Mouse (Mus musculus) MEL (cell line): ENCODE results near the gene Mms19. TPM values are rescaled to one million over a fixed set of nuclear protein-coding genes. Genes with fewer than 3 reads are reported as not detected.

Experiments
- DNase-seq: peaks from one replicate; pipeline ENCODE4 v3.0.0; 2011; ENCODE audit warnings: low read depth, low spot score
- H3K27ac ChIP-seq: 2 replicates; pipeline ENCODE4 v1.5.1; 2012; ENCODE audit warnings: low read depth, mild to moderate bottlenecking, control low read depth, low read length, moderate library complexity; ENCODE audit not compliant: control insufficient read depth
- H3K27me3 ChIP-seq, 2 experiments: fragments of 150-350 bp in 1 of 2; sonication (generic) in 1 of 2; 2 replicates each; pipeline ENCODE4 v1.6.1; 2012; ENCODE audit warnings: low read length in 2 of 2, mild to moderate bottlenecking in 2 of 2, improper control_type of control experiment in 1 of 2, moderate library complexity in 1 of 2; ENCODE audit not compliant: insufficient read depth in 2 of 2, control insufficient read depth in 1 of 2
- H3K36me3 ChIP-seq, 2 experiments: 2 replicates each; pipeline ENCODE4 v1.6.1; 2012 to 2014; ENCODE audit warnings: low read length in 2 of 2, improper control_type of control experiment in 1 of 2, inconsistent platforms in 1 of 2, mild to moderate bottlenecking in 1 of 2; ENCODE audit not compliant: insufficient read depth in 2 of 2, control insufficient read depth in 1 of 2
- H3K4me1 ChIP-seq, 2 experiments: fragments of 150-350 bp in 1 of 2; sonication (generic) in 1 of 2; 2 replicates each; pipeline ENCODE4 v1.6.1; 2012; ENCODE audit warnings: low read length in 2 of 2, improper control_type of control experiment in 1 of 2, mild to moderate bottlenecking in 1 of 2; ENCODE audit not compliant: insufficient read depth in 2 of 2, control insufficient read depth in 1 of 2
- H3K4me3 ChIP-seq, 2 experiments: fragments of 150-350 bp in 1 of 2; sonication (generic) in 1 of 2; 2 replicates each; pipeline ENCODE4 v1.5.1; 2012; ENCODE audit warnings: low read depth in 2 of 2, low read length in 2 of 2, mild to moderate bottlenecking in 2 of 2, moderate library complexity in 2 of 2, control low read depth in 1 of 2, improper control_type of control experiment in 1 of 2; ENCODE audit not compliant: control insufficient read depth in 1 of 2, insufficient read depth in 1 of 2
- H3K79me2 ChIP-seq: 2 replicates; pipeline ENCODE4 v1.6.1; 2012; ENCODE audit warnings: mild to moderate bottlenecking, low read length, moderate library complexity; ENCODE audit not compliant: control insufficient read depth, poor library complexity, insufficient read depth
- H3K9ac ChIP-seq: 2 replicates; pipeline ENCODE4 v1.6.1; 2012; ENCODE audit warnings: low read depth, mild to moderate bottlenecking, control low read depth, low read length, moderate library complexity; ENCODE audit not compliant: control insufficient read depth, poor library complexity, severe bottlenecking
- H3K9me3 ChIP-seq: fragments of 150-350 bp; sonication (generic); replicated peaks from 2 replicates; pipeline ENCODE4 v1.6.1; 2012; ENCODE audit warnings: mild to moderate bottlenecking, low read length, improper control_type of control experiment, moderate library complexity; ENCODE audit not compliant: insufficient read depth
- CHD1 ChIP-seq: IDR thresholded peaks from 2 replicates; pipeline ENCODE4 v1.6.1; 2012; ENCODE audit warnings: low read depth, mild to moderate bottlenecking, inconsistent platforms, low read length, improper control_type of control experiment
- CHD2 ChIP-seq: IDR thresholded peaks from 2 replicates; pipeline ENCODE4 v1.6.1; 2011; ENCODE audit warnings: low read length, improper control_type of control experiment
- CTCF ChIP-seq, 3 experiments: IDR thresholded peaks in 2 of 3; conservative IDR thresholded peaks in 1 of 3; 2 replicates each; pipeline ENCODE4 v1.5.1; 2011 to 2012; ENCODE audit warnings: low read length in 3 of 3, low read depth in 2 of 3, mild to moderate bottlenecking in 2 of 3, improper control_type of control experiment in 1 of 3, inconsistent platforms in 1 of 3, mixed read lengths in 1 of 3, moderate library complexity in 1 of 3; ENCODE audit not compliant: control insufficient read depth in 1 of 3, insufficient read depth in 1 of 3, poor library complexity in 1 of 3, severe bottlenecking in 1 of 3
- E2F4 ChIP-seq: IDR thresholded peaks from 2 replicates; pipeline ENCODE4 v1.6.1; 2011; ENCODE audit warnings: low read depth, low read length, improper control_type of control experiment, borderline replicate concordance
- ELF1 ChIP-seq: IDR thresholded peaks from 2 replicates; pipeline ENCODE4 v1.6.1; 2014; ENCODE audit warnings: low read depth, mild to moderate bottlenecking, inconsistent platforms, low read length, improper control_type of control experiment, moderate library complexity
- EP300 ChIP-seq, 2 experiments: IDR thresholded peaks; 2 replicates each; pipeline ENCODE4 v1.6.1; 2011; ENCODE audit warnings: improper control_type of control experiment in 2 of 2, low read length in 2 of 2, low read depth in 1 of 2, mild to moderate bottlenecking in 1 of 2
- GATA1 ChIP-seq: IDR thresholded peaks from 2 replicates; pipeline ENCODE4 v1.6.1; 2011; ENCODE audit warnings: low read depth, low read length, improper control_type of control experiment
- KAT2A ChIP-seq: conservative IDR thresholded peaks from 2 replicates; pipeline ENCODE4 v1.6.1; 2012; ENCODE audit warnings: low read depth, low read length, improper control_type of control experiment, inconsistent platforms
- MAFK ChIP-seq: IDR thresholded peaks from 2 replicates; pipeline ENCODE4 v1.6.1; 2011; ENCODE audit warnings: low read depth, mild to moderate bottlenecking, low read length, improper control_type of control experiment, borderline replicate concordance
- MAX ChIP-seq: IDR thresholded peaks from 2 replicates; pipeline ENCODE4 v1.6.1; 2011; ENCODE audit warnings: low read length, improper control_type of control experiment
- MAZ ChIP-seq: IDR thresholded peaks from 2 replicates; pipeline ENCODE4 v1.6.1; 2012; ENCODE audit warnings: low read depth, mild to moderate bottlenecking, inconsistent platforms, low read length, improper control_type of control experiment
- MYB ChIP-seq: IDR thresholded peaks from 2 replicates; pipeline ENCODE4 v1.6.1; 2011; ENCODE audit warnings: mild to moderate bottlenecking, low read depth, low read length, improper control_type of control experiment
- NELFE ChIP-seq: IDR thresholded peaks from 2 replicates; pipeline ENCODE4 v1.6.1; 2011; ENCODE audit warnings: low read depth, low read length, improper control_type of control experiment
- NRF1 ChIP-seq: IDR thresholded peaks from 2 replicates; pipeline ENCODE4 v1.6.1; 2014; ENCODE audit warnings: low read depth, mild to moderate bottlenecking, inconsistent platforms, low read length, improper control_type of control experiment, moderate library complexity; ENCODE audit not compliant: poor library complexity, insufficient read depth, severe bottlenecking
- RCOR1 ChIP-seq: IDR thresholded peaks from 2 replicates; pipeline ENCODE4 v1.6.1; 2012; ENCODE audit warnings: low read depth, mild to moderate bottlenecking, inconsistent platforms, low read length, improper control_type of control experiment
- TAL1 ChIP-seq: IDR thresholded peaks from 2 replicates; pipeline ENCODE4 v1.6.1; 2012; ENCODE audit warnings: mild to moderate bottlenecking, inconsistent platforms, low read length, moderate library complexity, mixed read lengths
- TBP ChIP-seq: IDR thresholded peaks from 2 replicates; pipeline ENCODE4 v1.8.0; 2011; ENCODE audit warnings: low read depth, low read length, improper control_type of control experiment
- TCF12 ChIP-seq: IDR thresholded peaks from 2 replicates; pipeline ENCODE4 v1.6.1; 2014; ENCODE audit warnings: low read depth, mild to moderate bottlenecking, inconsistent platforms, low read length, improper control_type of control experiment, moderate library complexity
- USF1 ChIP-seq: IDR thresholded peaks from 2 replicates; pipeline ENCODE4 v1.6.1; 2014; ENCODE audit warnings: low read depth, mild to moderate bottlenecking, inconsistent platforms, low read length, improper control_type of control experiment, moderate library complexity
- ZC3H11A ChIP-seq: IDR thresholded peaks from 2 replicates; pipeline ENCODE4 v1.6.1; 2012; ENCODE audit warnings: low read depth, mild to moderate bottlenecking, inconsistent platforms, low read length, improper control_type of control experiment
- ZMIZ1 ChIP-seq: IDR thresholded peaks from 2 replicates; pipeline ENCODE4 v1.6.1; 2012; ENCODE audit warnings: low read depth, mild to moderate bottlenecking, inconsistent platforms, low read length, improper control_type of control experiment, moderate library complexity
- ZNF384 ChIP-seq: IDR thresholded peaks from 2 replicates; pipeline ENCODE4 v1.6.1; 2012; ENCODE audit warnings: low read depth, mild to moderate bottlenecking, inconsistent platforms, low read length, improper control_type of control experiment
- polyA plus RNA-seq, 2 experiments: library from polyadenylated mRNA; stranded (reverse) in 1 of 2; unstranded in 1 of 2; fragments of >175 nt in 1 of 2; fragments of >200 nt in 1 of 2; gene quantifications; 2 replicates each; pipeline versions ENCODE4 v1.2.1 to v1.2.4; 2012; ENCODE audit warnings: low replicate concordance in 2 of 2, low read depth in 1 of 2; ENCODE audit not compliant: insufficient read length in 2 of 2, insufficient read depth in 1 of 2, missing spikeins in 1 of 2
- total RNA-seq: library from RNA; depleted of rRNA; stranded (reverse); fragments of 300-350 nt; gene quantifications from 2 replicates; pipeline ENCODE4 v1.2.3, GENCODE M21; 2012

The Mms19 gene
- total and polyA plus RNA-seq, 3 experiments: 25.6 to 88.6 TPM; not detected in 1

DNA sequence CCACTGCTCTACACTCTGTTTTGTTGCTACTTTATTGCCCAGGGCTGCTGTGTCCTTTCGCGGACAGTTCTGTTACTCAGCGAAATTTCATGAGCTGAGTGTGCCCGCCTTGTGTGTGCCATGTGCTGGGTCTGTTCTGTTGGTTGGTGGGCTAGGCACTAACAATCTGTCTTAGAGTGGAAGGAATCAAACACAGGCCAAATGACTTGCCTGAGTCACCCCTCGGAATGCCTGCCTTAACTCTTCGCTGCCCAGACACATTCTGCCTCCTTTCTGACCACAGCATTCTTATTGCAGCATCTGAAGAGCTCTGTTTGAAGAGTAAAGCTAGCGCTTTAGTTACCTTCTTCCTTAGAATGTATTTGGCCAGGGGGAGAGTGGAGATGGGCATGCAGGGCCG is 25.6 kb upstream of the Mms19 start:
- H3K9me3 ChIP-seq: no peaks in the 10 kb centered on the region
- no peak for DNase-seq
- peaks cover 0 to 8% of the 10 kb centered on the region in 2 experiments; a peak in 2 of 4 replicates for H3K36me3 ChIP-seq
- H3K9ac ChIP-seq: no peak overlapping the region
- H3K27me3 ChIP-seq: no peaks in the 10 kb centered on the region
- no peak overlapping the region for H3K4me3 ChIP-seq
- no peak overlapping the region for H3K27ac ChIP-seq
- peaks cover 2 to 13% of the 10 kb centered on the region in 2 experiments for H3K4me1 ChIP-seq
- H3K79me2 ChIP-seq: no peaks in the 10 kb centered on the region
- TF ChIP-seq CTCF (IDR thresholded peaks at IDR 0.05 in 2 of 3, conservative IDR thresholded peaks at IDR 0.05 in 1 of 3; ENCODE audit: control insufficient read depth in 1 of 3, insufficient read depth in 1 of 3, low read depth in 2 of 3, low read length in 3 of 3, poor library complexity in 1 of 3, severe bottlenecking in 1 of 3): no peak
- TF ChIP-seq ZMIZ1: no peak
- TF ChIP-seq TCF12: no peak

DNA sequence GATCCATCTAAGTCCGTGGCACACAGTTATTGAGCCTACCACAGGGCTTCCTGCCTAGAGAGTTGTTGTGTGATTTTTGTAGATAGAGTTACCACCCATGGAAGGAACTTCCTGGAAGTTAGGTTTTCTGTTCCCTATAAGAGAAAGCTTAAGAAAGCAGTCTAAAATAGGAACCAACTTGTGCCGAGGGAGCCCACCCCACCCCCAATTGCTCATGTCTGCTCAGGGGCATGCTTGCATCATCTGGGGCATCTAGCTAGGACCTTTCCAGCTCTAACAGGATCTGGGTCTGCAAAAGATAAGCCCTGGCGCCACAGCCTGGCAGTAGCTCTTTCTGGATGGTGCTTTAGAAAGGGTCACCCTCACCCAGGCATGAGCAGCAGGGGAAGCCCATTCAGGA is 24.7 kb upstream of the Mms19 start:
- TF ChIP-seq NRF1 (no peak), ZC3H11A (no peak), ELF1 (0 out of 2 replicates have a peak, but pooled peaks have one; percentile 25), MAZ (no peak), CHD1 (no peak)
- no peaks in the 10 kb centered on the region for H3K9me3 ChIP-seq
- H3K36me3 ChIP-seq: peaks cover 0 to 8% of the 10 kb centered on the region in 2 experiments; a peak in 2 of 4 replicates
- no peak overlapping the region for H3K27ac ChIP-seq
- H3K79me2 ChIP-seq: no peaks in the 10 kb centered on the region
- H3K4me1 ChIP-seq: peaks cover 2 to 13% of the 10 kb centered on the region in 2 experiments
- no peak overlapping the region for H3K9ac ChIP-seq
- H3K4me3 ChIP-seq: no peak overlapping the region
- peak; percentile 60 for DNase-seq
- H3K27me3 ChIP-seq: no peaks in the 10 kb centered on the region

DNA sequence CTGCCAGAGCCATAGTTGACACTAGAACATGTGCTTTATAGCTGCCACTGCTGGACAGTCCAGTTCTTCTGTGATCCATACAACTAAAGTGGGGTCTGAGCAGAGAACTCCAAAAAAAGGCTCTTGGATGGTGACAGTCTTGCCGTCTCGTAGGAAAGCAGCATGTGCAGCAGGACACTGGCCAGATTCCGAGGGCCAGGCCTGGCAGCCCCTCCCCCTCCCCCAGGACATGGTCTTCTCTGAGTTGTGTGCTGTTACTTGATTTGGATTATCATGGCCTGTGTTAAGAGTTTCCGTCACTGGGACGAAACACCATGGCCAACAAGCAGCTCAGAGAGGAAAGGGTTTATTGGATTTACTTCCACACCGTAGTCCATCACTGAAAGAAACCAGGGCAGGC is 23.3 kb upstream of the Mms19 start:
- Histone ChIP-seq H3K79me2 (no peaks in the 10 kb centered on the region), H3K27ac (no peak overlapping the region), H3K9ac (no peak overlapping the region), H3K27me3 (no peaks in the 10 kb centered on the region), H3K4me1 (peaks cover 2 to 13% of the 10 kb centered on the region in 2 experiments), H3K4me3 (no peak overlapping the region), H3K36me3 (peaks cover 0 to 8% of the 10 kb centered on the region in 2 experiments; a peak in 2 of 4 replicates), H3K9me3 (no peaks in the 10 kb centered on the region)
- TF ChIP-seq NELFE: no peak
- no peak for TF ChIP-seq MAZ
- TF ChIP-seq TAL1: no peak
- TF ChIP-seq USF1: no peak
- no peak for TF ChIP-seq ZMIZ1
- no peak for TF ChIP-seq KAT2A
- TF ChIP-seq CHD2: no peak
- no peak for TF ChIP-seq EP300 (IDR thresholded peaks at IDR 0.05; ENCODE audit: low read depth in 1 of 2, low read length in 2 of 2)
- TF ChIP-seq NRF1: no peak
- no peak for TF ChIP-seq MAFK
- no peak for TF ChIP-seq E2F4
- no peak for TF ChIP-seq CTCF (IDR thresholded peaks at IDR 0.05 in 2 of 3, conservative IDR thresholded peaks at IDR 0.05 in 1 of 3; ENCODE audit: control insufficient read depth in 1 of 3, insufficient read depth in 1 of 3, low read depth in 2 of 3, low read length in 3 of 3, poor library complexity in 1 of 3, severe bottlenecking in 1 of 3)
- no peak for TF ChIP-seq MYB
- TF ChIP-seq GATA1: no peak
- TF ChIP-seq ZNF384: no peak
- TF ChIP-seq TBP: no peak
- no peak for TF ChIP-seq MAX
- TF ChIP-seq RCOR1: no peak
- no peak for DNase-seq
